Mouse (Mus musculus): Measurements from ENCODE around the gene Tnfsf12.
"Not testable (repeated sequence)": the region's sequence is repeated elsewhere in the genome, so short reads cannot be mapped to it uniquely, and the experiment has no call there.

The Tnfsf12 gene

GRCm38 (mm10) chr11:69706775-69707479, 11.3 kb upstream of the Tnfsf12 start:
- intact Hi-C loops (cut with DNase I): no loop called here

- intact Hi-C loops (cut with DNase I): no loop called here
Observed at GRCm38 (mm10) chr11:69704613-69705010, 9.0 kb upstream of the Tnfsf12 start.

GRCm38 (mm10) chr11:69703814-69704612, 8.4 kb upstream of the Tnfsf12 start:
- intact Hi-C loops (cut with DNase I): no loop called here

GRCm38 (mm10) chr11:69703381-69703780, 7.7 kb upstream of the Tnfsf12 start:
- intact Hi-C loops (cut with DNase I): not testable (repeated sequence)

- intact Hi-C loops (cut with DNase I): not testable (repeated sequence)
Observed at GRCm38 (mm10) chr11:69702886-69703285, 7.2 kb upstream of the Tnfsf12 start.

- intact Hi-C loops (cut with DNase I): no loop called here
Observed at GRCm38 (mm10) chr11:69699595-69699994, 3.9 kb upstream of the Tnfsf12 start.

GRCm38 (mm10) chr11:69698574-69698973, 2.9 kb upstream of the Tnfsf12 start:
- intact Hi-C loops (cut with DNase I): no loop called here

- intact Hi-C loops (cut with DNase I): no loop called here
Observed at GRCm38 (mm10) chr11:69697396-69697795, 1.7 kb upstream of the Tnfsf12 start.

GRCm38 (mm10) chr11:69695046-69695360, 646 bp downstream of the Tnfsf12 start:
- intact Hi-C loops (cut with DNase I): no loop called here

- intact Hi-C loops (cut with DNase I): no loop called here
Observed at GRCm38 (mm10) chr11:69693421-69693965, 2.2 kb downstream of the Tnfsf12 start.

- intact Hi-C loops (cut with DNase I): no loop called here
Observed at GRCm38 (mm10) chr11:69692863-69693262, 2.8 kb downstream of the Tnfsf12 start.

- intact Hi-C loops (cut with DNase I): no loop called here
Observed at GRCm38 (mm10) chr11:69692196-69692811, 3.3 kb downstream of the Tnfsf12 start.

- intact Hi-C loops (cut with DNase I): no loop called here
Observed at GRCm38 (mm10) chr11:69689891-69690290, 5.8 kb downstream of the Tnfsf12 start.

- intact Hi-C loops (cut with DNase I): no loop called here
Observed at GRCm38 (mm10) chr11:69687061-69687460, 8.6 kb downstream of the Tnfsf12 start.

- intact Hi-C loops (cut with DNase I): no loop called here
Observed at GRCm38 (mm10) chr11:69686377-69686776, 9.3 kb downstream of the Tnfsf12 start.

- intact Hi-C loops (cut with DNase I): no loop called here
Observed at GRCm38 (mm10) chr11:69685526-69686148, 10.0 kb downstream of the Tnfsf12 start, which contains the start of gene Tnfsf13. TSS of gene Tnfsf13 (minus strand) at chr11:69685784.

- intact Hi-C loops (cut with DNase I): loop anchor here (5.0 kb wide), 1 partner anchor 67 kb away; no protein-coding TSS in a partner anchor
Observed at GRCm38 (mm10) chr11:69684936-69685335, 10.7 kb downstream of the Tnfsf12 start.

GRCm38 (mm10) chr11:69684128-69684745, 11.4 kb downstream of the Tnfsf12 start:
- intact Hi-C loops (cut with DNase I): loop anchor here (5.0 kb wide), 1 partner anchor 68 kb away; no protein-coding TSS in a partner anchor

- intact Hi-C loops (cut with DNase I): loop anchor here (2.0 to 5.0 kb wide), 2 partner anchors 31 to 69 kb away; no protein-coding TSS in a partner anchor
Observed at GRCm38 (mm10) chr11:69683576-69683975, 12.1 kb downstream of the Tnfsf12 start.

GRCm38 (mm10) chr11:69682840-69683533, 12.7 kb downstream of the Tnfsf12 start:
- intact Hi-C loops (cut with DNase I): loop anchor here (2.0 to 5.0 kb wide), 2 partner anchors 32 to 69 kb away; no protein-coding TSS in a partner anchor

Measured in adrenal gland (tissue).